Mouse (Mus musculus) large intestine, adult 2 months (tissue): Measurements from ENCODE around the gene Pex11b. TPM values are rescaled to one million over a fixed set of nuclear protein-coding genes. Genes with fewer than 3 reads are reported as not detected.
A peak's percentile ranks its signal among the peaks of the same experiment; 100 is the strongest.
"Not testable (repeated sequence)": the region's sequence is repeated elsewhere in the genome, so short reads cannot be mapped to it uniquely, and the experiment has no call there.

Experiments
- DNase-seq: peaks from one replicate; pipeline ENCODE4 v3.0.0-alpha.2; 2012; ENCODE audit warnings: low read depth, low spot score
- WGBS: fragments of 180-500 bp; shearing (Covaris S2); methylation state at CpG from one replicate; pipeline ENCODE4 v1.1.7; 2018; 5-methylcytosine and 5-hydroxymethylcytosine counted together
- polyA plus RNA-seq: library from polyadenylated mRNA; depleted of rRNA; stranded (reverse); fragments of >200 nt; gene quantifications from 2 replicates; pipeline ENCODE4 v1.2.3, GENCODE M21; 2012

Gene Pex11b
- polyA plus RNA-seq, 1 experiment: 31.4 TPM

DNA sequence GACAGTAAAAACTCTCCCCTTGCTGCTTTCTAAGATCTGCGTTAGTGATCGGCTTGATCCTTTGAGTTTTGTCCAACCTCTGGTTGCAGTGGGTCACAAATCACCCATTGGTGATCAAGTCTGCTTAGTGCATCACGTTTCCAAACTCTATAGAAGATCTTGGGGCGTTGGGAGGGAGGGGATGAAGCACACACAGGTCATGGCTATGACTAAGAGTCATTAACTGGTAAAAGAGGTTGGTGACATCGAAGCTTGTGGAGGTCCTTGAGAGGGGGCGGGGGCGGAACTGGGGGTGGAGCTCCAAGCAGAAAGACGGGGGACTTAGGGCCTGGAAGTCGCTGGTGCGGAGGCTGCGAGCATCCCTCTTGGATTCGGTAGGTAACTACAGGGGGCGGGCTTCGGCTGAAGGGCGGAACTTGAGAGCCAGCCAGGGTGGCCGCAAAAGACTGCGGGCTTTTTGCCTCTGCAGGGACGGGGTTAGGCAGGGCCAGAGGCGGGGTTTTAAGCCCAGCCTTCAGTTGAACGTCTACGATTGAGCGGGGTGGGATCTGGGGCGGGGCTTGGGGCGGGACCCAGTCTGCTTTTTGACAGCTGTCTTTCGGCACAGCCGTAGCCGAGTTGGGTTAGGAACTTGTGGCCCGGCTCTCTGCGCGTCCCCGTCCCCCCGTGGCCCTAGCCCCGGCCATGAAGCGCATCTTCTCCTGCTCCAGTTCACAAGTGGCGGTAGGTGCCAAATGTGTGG lies 34.7 kb downstream of the Pex11b start, which contains the start of gene Ankrd35:
Ankrd35 (plus strand) TSS at position 405 of the 742 bp plus-strand sequence.
- 4% methylated on average over 35 of the region's 35 CpGs for WGBS
- peak; percentile 40 for DNase-seq

- 99% methylated on average over 5 of the region's 5 CpGs for WGBS
- DNase-seq: no peak
These were observed 36.3 kb downstream of the Pex11b start for GRCm38 (mm10) chr3:96671519-96671918.

DNA sequence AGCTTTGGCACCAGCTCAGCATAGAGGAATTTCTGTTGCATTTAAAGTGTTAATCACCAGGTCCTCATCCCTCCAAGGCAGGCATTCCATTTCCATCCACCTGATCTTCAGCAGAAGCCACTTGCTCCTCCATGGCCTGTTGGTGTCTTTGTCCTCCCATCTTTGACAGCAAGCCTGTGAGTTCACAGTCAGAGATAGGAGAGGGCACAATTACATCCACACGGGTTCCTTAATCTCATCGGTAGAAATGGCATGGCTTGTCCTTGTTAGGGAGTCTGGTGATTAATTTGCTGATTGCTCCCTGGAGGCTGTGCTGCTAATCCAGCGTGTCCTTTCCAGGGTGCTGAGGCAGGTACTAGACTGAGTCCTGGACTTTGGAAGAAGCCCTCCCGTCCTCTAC lies 38.3 kb downstream of the Pex11b start:
- WGBS: 89% methylated on average over 4 of the region's 4 CpGs
- DNase-seq: no peak

GRCm38 (mm10) chr3:96674442-96674841 lies 39.3 kb downstream of the Pex11b start:
- DNase-seq: no peak

DNA sequence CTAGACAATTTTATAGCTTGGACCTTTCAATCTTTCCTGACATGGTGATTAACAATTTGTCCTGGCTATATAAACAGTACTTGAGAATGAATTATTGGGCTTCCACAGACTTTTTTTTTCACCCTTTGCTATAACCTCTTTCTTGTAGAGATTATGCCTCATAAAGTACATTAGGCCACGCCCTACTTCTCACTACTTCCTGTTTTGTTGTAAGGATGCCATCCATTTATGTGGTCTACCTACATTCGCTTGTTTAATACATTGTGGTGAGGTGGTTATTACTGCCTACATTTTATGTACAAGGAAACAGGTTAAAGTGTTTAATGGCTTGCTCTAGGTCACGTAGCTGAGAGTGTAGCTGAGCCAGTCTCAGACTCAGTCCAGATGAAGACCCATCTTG lies 40.0 kb downstream of the Pex11b start:
- WGBS: 20% methylated on average over 3 of the region's 3 CpGs
- no peak for DNase-seq

More at GRCm38 (mm10) chr3:96674442-96674841, 39.3 kb downstream of the Pex11b start:
- 50% methylated on average over 8 of the region's 8 CpGs for WGBS

GRCm38 (mm10) chr3:96675690-96676089 lies 40.5 kb downstream of the Pex11b start:
- DNase-seq: no peak
- WGBS: 22% methylated on average over 3 of the region's 3 CpGs

- DNase-seq: no peak
- WGBS: 82% methylated on average over 7 of the region's 7 CpGs
These were observed 43.3 kb downstream of the Pex11b start for GRCm38 (mm10) chr3:96678456-96678855.

- 14% methylated on average over 5 of the region's 5 CpGs for WGBS
- no peak for DNase-seq
These were observed 44.0 kb downstream of the Pex11b start for GRCm38 (mm10) chr3:96679159-96679674.

GRCm38 (mm10) chr3:96680269-96680956 lies 45.2 kb downstream of the Pex11b start:
- WGBS: 72% methylated on average over 12 of the region's 12 CpGs
- no peak for DNase-seq

- 86% methylated on average over 3 of the region's 3 CpGs for WGBS
- no peak for DNase-seq
These were observed 48.3 kb downstream of the Pex11b start for GRCm38 (mm10) chr3:96683496-96683895.

DNA sequence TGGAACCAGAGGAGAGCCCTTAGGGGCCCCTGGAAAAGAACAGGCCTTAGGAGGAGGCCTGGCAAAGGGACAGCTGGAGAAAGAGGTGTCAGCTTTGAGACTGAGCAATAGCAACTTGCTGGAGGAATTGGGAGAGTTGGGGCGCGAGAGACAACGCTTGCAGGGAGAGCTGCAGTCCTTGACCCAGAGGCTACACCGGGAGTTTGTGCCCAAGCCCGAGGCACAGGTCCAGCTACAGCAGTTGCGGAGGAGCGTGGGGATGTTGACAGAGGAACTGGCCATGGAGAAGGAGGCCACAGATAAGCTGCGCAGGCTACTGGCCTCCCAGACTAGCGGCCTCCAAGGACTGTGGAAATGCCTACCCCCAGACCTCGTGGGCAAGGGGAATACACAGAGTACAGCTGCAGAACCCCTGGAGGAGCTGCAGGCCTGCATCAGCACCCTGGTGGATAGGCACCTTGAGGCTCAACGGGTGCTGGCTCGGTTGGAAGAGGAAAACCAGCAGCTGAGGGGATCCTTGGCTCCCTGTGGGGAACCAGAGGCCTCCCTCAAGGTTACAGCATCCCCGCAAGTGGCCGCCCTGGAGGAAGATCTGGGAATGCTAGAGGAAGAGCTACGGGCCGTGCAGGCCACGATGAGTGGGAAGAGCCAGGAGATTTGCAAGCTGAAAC lies 49.1 kb downstream of the Pex11b start:
- no peak for DNase-seq
- 65% methylated on average over 17 of the region's 17 CpGs for WGBS

DNA sequence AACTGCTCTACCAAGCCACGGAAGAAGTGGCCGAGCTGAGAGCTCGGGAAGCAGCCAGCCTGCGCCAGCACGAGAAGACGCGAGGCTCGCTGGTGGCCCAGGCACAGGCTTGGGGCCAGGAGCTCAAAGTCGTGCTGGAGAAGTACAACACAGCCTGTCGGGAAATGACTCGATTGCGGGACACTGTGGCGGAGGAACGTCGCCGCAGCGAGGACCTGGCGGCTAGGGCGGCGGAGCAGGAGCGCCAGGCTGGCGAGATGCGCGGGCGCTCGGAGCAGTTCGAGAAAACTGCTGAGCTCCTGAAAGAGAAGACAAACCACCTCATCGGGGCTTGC lies 49.6 kb downstream of the Pex11b start:
- DNase-seq: no peak
- WGBS: 23% methylated on average over 28 of the region's 28 CpGs

- 91% methylated on average over 5 of the region's 5 CpGs for WGBS
- DNase-seq: not testable (repeated sequence)
These were observed 50.9 kb downstream of the Pex11b start for GRCm38 (mm10) chr3:96686057-96686456.

DNA sequence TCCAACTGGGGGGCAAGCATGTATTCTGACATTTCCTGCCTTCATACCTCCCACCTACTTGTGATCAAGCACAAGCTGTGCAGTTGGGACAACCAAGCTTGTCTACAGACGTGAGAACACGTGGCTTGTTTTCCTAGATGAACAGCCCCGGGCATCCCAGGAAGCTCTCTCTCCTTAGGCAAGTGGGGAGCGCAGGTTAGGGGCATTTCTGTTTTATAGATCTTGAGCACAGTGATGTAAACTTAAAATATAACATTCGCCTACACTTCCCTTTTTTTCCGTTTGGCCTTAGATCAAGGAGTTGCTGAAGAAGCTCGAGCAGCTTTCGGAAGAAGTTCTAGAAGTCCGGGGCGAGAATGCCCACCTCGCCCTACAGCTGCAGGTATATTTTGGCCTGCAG lies 53.7 kb downstream of the Pex11b start:
- 81% methylated on average over 11 of the region's 11 CpGs for WGBS
- no peak for DNase-seq

GRCm38 (mm10) chr3:96690298-96690697 lies 55.1 kb downstream of the Pex11b start:
- DNase-seq: no peak
- WGBS: 55% methylated on average over 3 of the region's 3 CpGs

GRCm38 (mm10) chr3:96692506-96692905 lies 57.3 kb downstream of the Pex11b start:
- WGBS: 37% methylated on average over 3 of the region's 3 CpGs
- DNase-seq: no peak

DNA sequence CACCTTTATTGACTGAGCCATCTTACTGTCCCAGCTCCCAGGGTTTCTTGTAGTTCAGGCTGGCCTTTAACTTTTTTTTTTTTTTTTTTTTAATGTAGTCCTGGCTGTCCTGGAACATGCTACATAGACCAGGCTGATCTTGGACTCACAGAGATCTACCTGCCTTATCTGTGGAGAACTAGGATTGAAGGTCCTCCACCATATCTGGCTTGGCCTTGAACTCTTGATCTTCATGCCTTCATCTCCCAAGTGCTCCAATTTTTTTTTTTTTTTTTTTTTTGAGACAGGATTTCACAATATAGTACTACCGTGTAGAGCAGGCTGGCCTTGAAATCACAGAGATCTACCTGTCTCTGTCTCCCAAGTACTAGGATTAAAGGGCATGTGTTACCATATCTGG lies 58.4 kb downstream of the Pex11b start:
- DNase-seq: no peak
- WGBS: 41% methylated on average over 1 of the region's 1 CpGs
